Mouse (Mus musculus) hindbrain, postnatal 0 days (tissue): ENCODE results near the gene Gnb2. TPM values are rescaled to one million over a fixed set of nuclear protein-coding genes. Genes with fewer than 3 reads are reported as not detected.
A peak's percentile ranks its signal among the peaks of the same experiment; 100 is the strongest.

ENCODE experiments used
- ATAC-seq: fragments of 200-750 bp; cut with Nextera tagmentation; 2 replicates; pipeline ENCODE4 v1.8.0; 2017; ENCODE audit warnings: mild to moderate bottlenecking, moderate TSS enrichment, moderate library complexity
- DNase-seq: peaks from one replicate; pipeline ENCODE4 v3.0.0-alpha.2; 2015; ENCODE audit warnings: low spot score
- H3K27ac ChIP-seq: fragments of 300-500 bp; sonication (generic); 2 replicates; pipeline ENCODE4 v1.5.1; 2014; ENCODE audit warnings: mild to moderate bottlenecking
- H3K27me3 ChIP-seq: fragments of 300-500 bp; sonication (generic); 2 replicates; pipeline ENCODE4 v1.6.1; 2014; ENCODE audit warnings: low read length, mixed read lengths; ENCODE audit not compliant: insufficient read depth
- H3K36me3 ChIP-seq: fragments of 300-500 bp; sonication (generic); 2 replicates; pipeline ENCODE4 v1.6.1; 2014; ENCODE audit warnings: low read length, mixed read lengths; ENCODE audit not compliant: insufficient read depth
- H3K4me1 ChIP-seq: fragments of 300-500 bp; sonication (generic); 2 replicates; pipeline ENCODE4 v1.6.1; 2014; ENCODE audit warnings: antibody characterized with exemption, low read length, mixed read lengths; ENCODE audit not compliant: insufficient read depth
- H3K4me2 ChIP-seq: fragments of 300-500 bp; sonication (generic); 2 replicates; pipeline ENCODE4 v1.6.1; 2014; ENCODE audit warnings: low read depth, mild to moderate bottlenecking, low read length, moderate library complexity, mixed read lengths
- H3K4me3 ChIP-seq: fragments of 300-500 bp; sonication (generic); 2 replicates; pipeline ENCODE4 v1.5.1; 2014; ENCODE audit warnings: low read length
- H3K9ac ChIP-seq: fragments of 300-500 bp; sonication (generic); replicated peaks from 2 replicates; pipeline ENCODE4 v1.6.1; 2014; ENCODE audit warnings: mild to moderate bottlenecking, low read length, moderate library complexity, mixed read lengths
- H3K9me3 ChIP-seq: fragments of 300-500 bp; sonication (generic); 2 replicates; pipeline ENCODE4 v1.6.1; 2016; ENCODE audit warnings: low read length, mixed read lengths
- CTCF ChIP-seq: IDR thresholded peaks from 2 replicates; pipeline ENCODE4 v1.5.1; 2016; ENCODE audit warnings: antibody characterized with exemption, control low read depth, low read depth
- WGBS: fragments of 180-500 bp; shearing (Covaris S2); extraction: QIAGEN DNeasy Blood & Tissue Kit; methylation state at CpG from one replicate; pipeline ENCODE4 v1.1.7; 2014; 5-methylcytosine and 5-hydroxymethylcytosine counted together
- polyA plus RNA-seq: library from polyadenylated mRNA; unstranded; fragments of >200 nt; fragmentation: Nextera tagmentation; extraction: Ambion mirVana; gene quantifications from 2 replicates; pipeline ENCODE4 v1.2.1, GENCODE M21; 2015
- total RNA-seq: library from RNA; depleted of rRNA; stranded (reverse); fragments of >200 nt; gene quantifications from 2 replicates; pipeline ENCODE4 v1.2.3, GENCODE M21; 2014

Gene Gnb2
- total and polyA plus RNA-seq, 2 experiments from 2014 or later = 592 to 1,251 TPM

- peak overlapping the region; percentile 56 for H3K4me2 ChIP-seq
- no peaks in the 10 kb centered on the region for H3K4me1 ChIP-seq
- no peaks in the 10 kb centered on the region for H3K27me3 ChIP-seq
- peak overlapping the region; percentile 61 for H3K9ac ChIP-seq
- H3K36me3 ChIP-seq = no peaks in the 10 kb centered on the region
- peak overlapping the region; percentile 60 for H3K4me3 ChIP-seq
- no peaks in the 10 kb centered on the region for H3K9me3 ChIP-seq
- WGBS = 39% methylated on average over 11 of the region's 11 CpGs
- TF ChIP-seq CTCF = no peak
- ATAC-seq (peak; percentile 52), DNase-seq (no peak)
- H3K27ac ChIP-seq = peak overlapping the region; percentile 75; the same call in 1 of the 2 replicates
These were observed 20.6 kb upstream of the Gnb2 start for GRCm38 (mm10) chr5:137553898-137554297.

DNA sequence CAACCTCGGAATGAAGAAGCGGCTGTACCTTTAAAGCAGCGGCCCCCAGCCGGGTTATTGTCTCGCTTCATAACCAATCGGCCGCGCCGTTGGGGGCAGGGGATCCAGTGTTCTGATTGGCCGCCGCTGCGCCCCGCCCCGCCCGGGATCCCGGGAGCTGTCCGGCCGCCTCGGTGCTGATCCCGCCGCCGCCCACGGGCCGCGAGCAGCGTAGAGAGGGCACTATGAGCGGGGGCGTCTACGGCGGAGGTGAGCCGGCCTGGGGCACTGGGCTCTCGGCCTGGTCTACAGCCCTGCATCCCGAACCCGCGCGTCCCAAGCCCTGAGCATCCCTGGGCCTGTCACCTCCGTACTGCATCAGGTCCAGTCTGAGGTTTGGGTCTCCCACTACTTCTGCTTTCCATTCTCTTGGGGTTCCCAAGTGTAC is 20.1 kb upstream of the Gnb2 start, which contains the start of gene Actl6b:
Gene Actl6b (plus strand): TSS at position 107 of the 427 bp plus-strand sequence.
- Histone ChIP-seq H3K4me2 (peak within 1 kb of the TSS; percentile 56), H3K36me3 (no peaks in the 10 kb centered on the region), H3K9me3 (no peaks in the 10 kb centered on the region), H3K27me3 (no peaks in the 10 kb centered on the region), H3K9ac (peak within 1 kb of the TSS; percentile 61), H3K4me1 (no peaks in the 10 kb centered on the region), H3K4me3 (peak within 1 kb of the TSS; percentile 60), H3K27ac (peak within 1 kb of the TSS; percentile 75)
- under 1% methylated on average over 37 of the region's 37 CpGs for WGBS
- no peak for TF ChIP-seq CTCF
- peak; percentile 96 for DNase-seq
- ATAC-seq = peak; percentile 96

DNA sequence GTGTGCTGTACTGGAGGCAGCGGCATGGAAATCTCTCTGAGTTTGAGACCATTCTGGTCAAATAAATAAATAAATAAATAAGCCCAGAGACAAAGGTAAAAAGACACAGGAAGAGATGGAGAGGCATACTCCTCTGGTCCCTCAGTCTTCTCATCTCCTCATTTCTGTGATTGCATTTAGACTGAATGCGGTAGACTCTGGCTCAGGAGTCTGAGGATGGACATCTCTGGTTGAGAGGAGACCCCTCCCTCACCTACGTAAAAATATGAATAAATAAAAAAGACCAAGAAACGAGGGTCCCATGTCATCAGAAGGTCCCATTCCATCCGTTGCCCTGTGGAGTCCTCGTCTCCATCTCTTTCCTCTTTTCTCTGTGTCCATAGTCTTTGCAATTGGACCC is 19.7 kb upstream of the Gnb2 start:
- no peak for TF ChIP-seq CTCF
- Histone ChIP-seq H3K36me3 (no peaks in the 10 kb centered on the region), H3K9me3 (no peaks in the 10 kb centered on the region), H3K9ac (peak overlapping the region; percentile 61), H3K27ac (peak overlapping the region; percentile 75), H3K27me3 (no peaks in the 10 kb centered on the region), H3K4me1 (no peaks in the 10 kb centered on the region), H3K4me2 (peak overlapping the region; percentile 56), H3K4me3 (peak overlapping the region; percentile 60)
- 21% methylated on average over 6 of the region's 6 CpGs for WGBS
- DNase-seq (no peak), ATAC-seq (peak; percentile 48)

GRCm38 (mm10) chr5:137551119-137551518 is 17.8 kb upstream of the Gnb2 start:
- no peak overlapping the region for H3K4me3 ChIP-seq
- peak; percentile 38 for DNase-seq
- peak; percentile 56 for TF ChIP-seq CTCF

DNA sequence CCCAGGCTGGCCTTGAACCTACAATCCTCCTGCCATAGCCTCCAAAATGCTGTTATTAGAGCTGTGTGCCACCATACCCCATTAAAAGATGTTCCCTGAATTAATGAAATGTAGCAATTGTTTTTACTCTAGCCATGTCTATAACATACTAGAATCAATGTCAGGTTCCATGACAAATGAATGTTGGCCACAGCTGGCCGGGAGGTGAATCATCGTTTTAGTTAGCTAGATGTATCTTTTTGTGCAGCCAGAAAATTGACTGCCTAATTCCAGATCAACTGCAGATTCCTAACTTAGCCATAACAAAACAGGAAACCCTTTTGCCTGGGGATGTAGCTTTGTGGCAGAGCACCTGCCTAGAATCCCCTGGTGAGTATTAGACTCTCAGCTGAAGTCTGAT is 16.5 kb upstream of the Gnb2 start:
- Histone ChIP-seq H3K27ac (no peak overlapping the region), H3K4me3 (no peak overlapping the region), H3K4me2 (no peak overlapping the region), H3K9me3 (no peaks in the 10 kb centered on the region), H3K9ac (no peak overlapping the region), H3K4me1 (no peaks in the 10 kb centered on the region), H3K36me3 (no peaks in the 10 kb centered on the region), H3K27me3 (no peaks in the 10 kb centered on the region)
- ATAC-seq (no peak), DNase-seq (no peak)
- TF ChIP-seq CTCF = no peak
- 85% methylated on average over 2 of the region's 2 CpGs for WGBS

More at GRCm38 (mm10) chr5:137551119-137551518, 17.8 kb upstream of the Gnb2 start:
- H3K9me3 ChIP-seq = no peaks in the 10 kb centered on the region
- H3K4me2 ChIP-seq = no peak overlapping the region
- no peaks in the 10 kb centered on the region for H3K27me3 ChIP-seq
- no peaks in the 10 kb centered on the region for H3K4me1 ChIP-seq
- no peak overlapping the region for H3K27ac ChIP-seq
- H3K9ac ChIP-seq = no peak overlapping the region
- no peak for ATAC-seq
- WGBS = 78% methylated on average over 5 of the region's 5 CpGs
- no peaks in the 10 kb centered on the region for H3K36me3 ChIP-seq

DNA sequence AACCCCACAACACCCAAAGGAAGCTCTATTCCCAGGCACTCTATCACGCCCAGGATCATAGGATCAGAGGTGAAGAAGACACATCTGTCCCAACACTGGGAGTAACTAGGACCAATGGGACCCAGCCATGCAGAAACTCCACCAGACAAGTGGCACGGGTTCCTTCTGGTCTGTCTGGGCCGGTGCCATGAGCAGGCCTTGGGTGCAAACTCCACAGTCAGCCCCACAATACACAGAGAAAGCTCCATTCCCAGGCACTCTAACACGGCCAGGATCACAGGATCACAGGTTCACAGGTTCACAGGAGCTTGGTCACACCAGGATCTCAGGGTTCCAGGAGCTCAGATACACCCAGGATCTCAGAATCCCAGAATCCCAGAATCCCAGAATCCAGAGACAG is 12.3 kb upstream of the Gnb2 start:
- Histone ChIP-seq H3K4me3 (no peak overlapping the region), H3K4me1 (no peaks in the 10 kb centered on the region), H3K9ac (no peak overlapping the region), H3K27ac (no peak overlapping the region), H3K9me3 (no peaks in the 10 kb centered on the region), H3K36me3 (no peaks in the 10 kb centered on the region), H3K4me2 (no peak overlapping the region), H3K27me3 (no peaks in the 10 kb centered on the region)
- WGBS = 60% methylated on average over 4 of the region's 4 CpGs
- ATAC-seq (no peak), DNase-seq (no peak)
- TF ChIP-seq CTCF = no peak

DNA sequence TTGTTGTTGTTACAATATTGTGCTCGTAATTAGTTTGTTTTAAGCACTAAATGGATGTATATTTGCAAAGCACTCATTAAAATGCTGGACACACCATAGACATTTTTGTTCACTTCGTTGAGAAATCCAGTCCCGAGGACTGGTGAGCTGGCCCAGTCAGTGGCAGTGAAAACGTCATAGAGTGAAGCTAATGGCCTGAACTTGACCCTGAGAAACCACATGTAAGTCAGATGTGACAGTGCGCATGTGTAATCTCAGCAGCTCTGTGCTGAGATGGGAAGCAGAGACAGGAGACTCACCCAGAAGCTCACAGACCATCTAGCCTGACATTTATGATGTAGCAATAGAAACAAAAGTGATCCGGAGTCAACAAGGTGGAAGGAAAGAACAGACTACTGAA is 11.6 kb upstream of the Gnb2 start:
- TF ChIP-seq CTCF = no peak
- 63% methylated on average over 6 of the region's 6 CpGs for whole genome bisulfite sequencing
- DNase-seq (no peak), ATAC-seq (no peak)
- no peak overlapping the region for H3K4me3 ChIP-seq
- no peak overlapping the region for H3K27ac ChIP-seq
- no peaks in the 10 kb centered on the region for H3K9me3 ChIP-seq
- no peaks in the 10 kb centered on the region for H3K27me3 ChIP-seq
- no peaks in the 10 kb centered on the region for H3K4me1 ChIP-seq
- H3K9ac ChIP-seq = no peak overlapping the region
- no peaks in the 10 kb centered on the region for H3K36me3 ChIP-seq
- no peak overlapping the region for H3K4me2 ChIP-seq
